Mouse (Mus musculus): ENCODE results near the gene Prss2. TPM values are rescaled to one million over a fixed set of nuclear protein-coding genes. Genes with fewer than 3 reads are reported as not detected.
"Not testable (repeated sequence)": the region's sequence is repeated elsewhere in the genome, so short reads cannot be mapped to it uniquely, and the experiment has no call there.

The Prss2 gene
- not detected in 2 replicates for polyA plus RNA-seq (2016; fragmentation: Nextera tagmentation; extraction: Ambion mirVana)

GRCm38 (mm10) chr6:41521487-41521886, at the start of gene Prss2:
Gene Prss2, plus strand, starts transcription at chr6:41521787.
- no peaks in the 10 kb centered on the region for H3K36me3 ChIP-seq
- WGBS, result 86% methylated on average over 1 of the region's 1 CpGs
- no peak within 1 kb of the TSS for H3K4me2 ChIP-seq (replicated peaks)
- no peak within 1 kb of the TSS for H3K27ac ChIP-seq
- no peaks in the 10 kb centered on the region for H3K4me1 ChIP-seq
- H3K9me3 ChIP-seq, result no peaks in the 10 kb centered on the region
- H3K9ac ChIP-seq, result no peak within 1 kb of the TSS
- no peaks in the 10 kb centered on the region for H3K27me3 ChIP-seq (replicated peaks)
- H3K4me3 ChIP-seq, result no peak within 1 kb of the TSS
- no peak for ATAC-seq (ENCODE audit: low FRiP score, low read depth)

- Histone ChIP-seq H3K9ac (no peak overlapping the region), H3K36me3 (no peaks in the 10 kb centered on the region), H3K4me2 (replicated peaks) (no peak overlapping the region), H3K27me3 (replicated peaks) (no peaks in the 10 kb centered on the region), H3K9me3 (no peaks in the 10 kb centered on the region), H3K27ac (no peak overlapping the region), H3K4me1 (no peaks in the 10 kb centered on the region), H3K4me3 (no peak overlapping the region)
- no peak for ATAC-seq (ENCODE audit: low FRiP score, low read depth)
- 87% methylated on average over 3 of the region's 3 CpGs for WGBS
Measured at GRCm38 (mm10) chr6:41499374-41499773, 22.2 kb upstream of the Prss2 start.

GRCm38 (mm10) chr6:41504915-41505314, 16.7 kb upstream of the Prss2 start:
- H3K9me3 ChIP-seq, result no peaks in the 10 kb centered on the region
- H3K27me3 ChIP-seq (replicated peaks), result no peaks in the 10 kb centered on the region
- H3K4me2 ChIP-seq (replicated peaks), result no peak overlapping the region
- H3K4me1 ChIP-seq, result no peaks in the 10 kb centered on the region
- ATAC-seq (ENCODE audit: low FRiP score, low read depth), result no peak
- no peaks in the 10 kb centered on the region for H3K36me3 ChIP-seq
- no peak overlapping the region for H3K27ac ChIP-seq
- 90% methylated on average over 2 of the region's 2 CpGs for WGBS
- no peak overlapping the region for H3K4me3 ChIP-seq
- H3K9ac ChIP-seq, result no peak overlapping the region

- no peak for ATAC-seq (ENCODE audit: low FRiP score, low read depth)
- H3K27ac ChIP-seq, result no peak overlapping the region
- H3K4me2 ChIP-seq (replicated peaks), result no peak overlapping the region
- WGBS, result 85% methylated on average over 6 of the region's 6 CpGs
- H3K36me3 ChIP-seq, result no peaks in the 10 kb centered on the region
- H3K4me3 ChIP-seq, result no peak overlapping the region
- H3K9me3 ChIP-seq, result no peaks in the 10 kb centered on the region
- no peaks in the 10 kb centered on the region for H3K27me3 ChIP-seq (replicated peaks)
- H3K4me1 ChIP-seq, result no peaks in the 10 kb centered on the region
- H3K9ac ChIP-seq, result no peak overlapping the region
Measured at GRCm38 (mm10) chr6:41505323-41505722, 16.3 kb upstream of the Prss2 start.

GRCm38 (mm10) chr6:41518017-41518524, 3.5 kb upstream of the Prss2 start:
- no peaks in the 10 kb centered on the region for H3K27me3 ChIP-seq (replicated peaks)
- H3K36me3 ChIP-seq, result no peaks in the 10 kb centered on the region
- H3K4me2 ChIP-seq (replicated peaks), result no peak overlapping the region
- no peak overlapping the region for H3K4me3 ChIP-seq
- H3K27ac ChIP-seq, result no peak overlapping the region
- WGBS, result 85% methylated on average over 6 of the region's 6 CpGs
- H3K9me3 ChIP-seq, result no peaks in the 10 kb centered on the region
- ATAC-seq (ENCODE audit: low FRiP score, low read depth), result no peak
- H3K9ac ChIP-seq, result no peak overlapping the region
- no peaks in the 10 kb centered on the region for H3K4me1 ChIP-seq

- Histone ChIP-seq H3K4me1 (no peaks in the 10 kb centered on the region), H3K4me3 (no peak overlapping the region), H3K9ac (no peak overlapping the region), H3K36me3 (no peaks in the 10 kb centered on the region), H3K27me3 (replicated peaks) (no peaks in the 10 kb centered on the region), H3K4me2 (replicated peaks) (no peak overlapping the region), H3K9me3 (no peaks in the 10 kb centered on the region), H3K27ac (no peak overlapping the region)
- no peak for ATAC-seq (ENCODE audit: low FRiP score, low read depth)
Measured at GRCm38 (mm10) chr6:41526453-41526852, 4.9 kb downstream of the Prss2 start.

- Histone ChIP-seq H3K4me1 (no peaks in the 10 kb centered on the region), H3K9ac (no peak overlapping the region), H3K27ac (no peak overlapping the region), H3K9me3 (no peaks in the 10 kb centered on the region), H3K4me2 (replicated peaks) (no peak overlapping the region), H3K36me3 (no peaks in the 10 kb centered on the region), H3K4me3 (no peak overlapping the region), H3K27me3 (replicated peaks) (no peaks in the 10 kb centered on the region)
- WGBS, result 86% methylated on average over 1 of the region's 1 CpGs
- no peak for ATAC-seq (ENCODE audit: low FRiP score, low read depth)
Measured at GRCm38 (mm10) chr6:41527402-41527801, 5.8 kb downstream of the Prss2 start.

- not testable (repeated sequence) for H3K9me3 ChIP-seq; H3K9ac ChIP-seq; H3K27ac ChIP-seq; H3K4me2 ChIP-seq (replicated peaks); ATAC-seq (ENCODE audit: low FRiP score, low read depth); H3K27me3 ChIP-seq (replicated peaks); H3K4me3 ChIP-seq; H3K36me3 ChIP-seq; H3K4me1 ChIP-seq
- WGBS, result 41% methylated on average over 2 of the region's 2 CpGs
Measured at GRCm38 (mm10) chr6:41529987-41530386, 8.4 kb downstream of the Prss2 start.

GRCm38 (mm10) chr6:41532181-41532580, 10.6 kb downstream of the Prss2 start:
- no peak overlapping the region for H3K9ac ChIP-seq
- no peak for ATAC-seq (ENCODE audit: low FRiP score, low read depth)
- 81% methylated on average over 4 of the region's 4 CpGs for WGBS
- no peaks in the 10 kb centered on the region for H3K4me1 ChIP-seq
- H3K4me2 ChIP-seq (replicated peaks), result no peak overlapping the region
- no peak overlapping the region for H3K4me3 ChIP-seq
- H3K27ac ChIP-seq, result no peak overlapping the region
- H3K27me3 ChIP-seq (replicated peaks), result no peaks in the 10 kb centered on the region
- H3K36me3 ChIP-seq, result no peaks in the 10 kb centered on the region
- H3K9me3 ChIP-seq, result no peaks in the 10 kb centered on the region

- Histone ChIP-seq H3K4me1 (no peaks in the 10 kb centered on the region), H3K27ac (no peak overlapping the region), H3K36me3 (no peaks in the 10 kb centered on the region), H3K9me3 (no peaks in the 10 kb centered on the region), H3K4me2 (replicated peaks) (no peak overlapping the region), H3K27me3 (replicated peaks) (no peaks in the 10 kb centered on the region), H3K9ac (no peak overlapping the region), H3K4me3 (no peak overlapping the region)
- WGBS, result 88% methylated on average over 8 of the region's 8 CpGs
- ATAC-seq (ENCODE audit: low FRiP score, low read depth), result no peak
Measured at GRCm38 (mm10) chr6:41532687-41533284, 11.2 kb downstream of the Prss2 start.

- Histone ChIP-seq H3K4me1 (no peaks in the 10 kb centered on the region), H3K9ac (no peak overlapping the region), H3K9me3 (no peaks in the 10 kb centered on the region), H3K4me3 (no peak overlapping the region), H3K4me2 (replicated peaks) (no peak overlapping the region), H3K36me3 (no peaks in the 10 kb centered on the region), H3K27me3 (replicated peaks) (no peaks in the 10 kb centered on the region), H3K27ac (no peak overlapping the region)
- WGBS, result 98% methylated on average over 1 of the region's 1 CpGs
- no peak for ATAC-seq (ENCODE audit: low FRiP score, low read depth)
Measured at GRCm38 (mm10) chr6:41537376-41537775, 15.8 kb downstream of the Prss2 start.

GRCm38 (mm10) chr6:41538296-41538695, 16.7 kb downstream of the Prss2 start:
- not testable (repeated sequence) for H3K27ac ChIP-seq; H3K36me3 ChIP-seq; H3K9me3 ChIP-seq; H3K27me3 ChIP-seq (replicated peaks); H3K4me1 ChIP-seq; ATAC-seq (ENCODE audit: low FRiP score, low read depth); H3K9ac ChIP-seq; H3K4me3 ChIP-seq; H3K4me2 ChIP-seq (replicated peaks)
- WGBS, result 86% methylated on average over 6 of the region's 8 CpGs

- no peak overlapping the region for H3K4me3 ChIP-seq
- 0 out of 2 replicates have a peak, but pooled peaks cover 10% of the 10 kb centered on the region for H3K4me1 ChIP-seq
- no peaks in the 10 kb centered on the region for H3K9me3 ChIP-seq
- H3K36me3 ChIP-seq, result no peaks in the 10 kb centered on the region
- ATAC-seq (ENCODE audit: low FRiP score, low read depth), result no peak
- no peak overlapping the region for H3K27ac ChIP-seq
- no peak overlapping the region for H3K4me2 ChIP-seq (replicated peaks)
- H3K9ac ChIP-seq, result no peak overlapping the region
- no peaks in the 10 kb centered on the region for H3K27me3 ChIP-seq (replicated peaks)
Measured at GRCm38 (mm10) chr6:41540746-41541145, 19.2 kb downstream of the Prss2 start.

All from neural tube, embryonic 12.5 days (tissue).